Mouse (Mus musculus) left cerebral cortex, adult 11 months (tissue): Measurements from ENCODE around the gene Gpc3.

Experiments used
- DNase-seq: peaks from one replicate; pipeline ENCODE4 v3.0.0; 2022; ENCODE audit warnings: low spot score

Gpc3 gene

GRCm38 (mm10) chrX:52613328-52614030, at the start of gene Gpc3:
Gene Gpc3, minus strand, starts transcription at chrX:52613950.
- no peak for DNase-seq

DNA sequence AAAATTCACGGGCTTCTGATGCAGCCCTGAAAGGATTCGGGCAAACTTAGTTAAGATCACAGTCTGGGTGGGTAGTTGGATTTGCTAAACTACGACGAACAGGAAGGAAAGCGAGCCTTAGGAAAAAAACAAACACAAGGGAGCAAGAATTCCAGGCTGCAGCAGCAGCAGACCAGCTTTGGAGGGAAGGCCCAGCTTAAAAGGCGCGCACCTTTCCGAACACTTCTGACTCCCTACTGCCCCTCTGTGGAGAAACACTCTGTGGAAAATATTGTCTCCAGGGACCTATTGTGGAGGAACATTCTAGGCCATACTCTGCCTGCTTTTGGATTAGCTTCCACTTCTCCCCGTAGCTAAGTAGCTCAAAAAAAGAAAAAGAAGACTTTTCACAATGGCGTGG, 38.2 kb upstream of the Gpc3 start:
- peak; percentile 5 for DNase-seq

DNA sequence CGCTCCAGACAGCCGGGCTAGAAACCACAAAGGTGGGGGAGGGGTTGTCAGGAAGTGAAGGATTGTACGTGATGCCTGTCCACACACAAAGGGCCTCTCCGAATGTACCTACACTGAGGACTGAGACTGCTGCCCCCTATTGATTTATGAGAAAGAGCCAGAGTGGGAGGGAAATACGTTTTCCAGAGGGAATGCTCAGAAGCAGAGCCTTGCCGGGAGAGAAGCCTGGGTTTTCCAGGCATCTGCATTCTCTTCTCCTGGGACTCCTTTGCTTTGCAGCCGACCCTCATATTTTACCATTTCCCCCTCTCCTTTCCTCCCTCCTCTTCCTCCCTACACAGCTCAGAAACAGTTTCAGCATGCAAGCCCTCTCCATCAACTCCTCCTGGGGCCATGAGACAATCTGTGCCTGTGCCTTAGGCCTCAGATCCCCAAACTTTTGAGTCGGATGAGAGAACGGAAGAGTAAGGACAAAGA, 37.8 kb upstream of the Gpc3 start:
- DNase-seq: no peak

- no peak for DNase-seq
Measured at GRCm38 (mm10) chrX:52648910-52649785, 35.4 kb upstream of the Gpc3 start.

DNA sequence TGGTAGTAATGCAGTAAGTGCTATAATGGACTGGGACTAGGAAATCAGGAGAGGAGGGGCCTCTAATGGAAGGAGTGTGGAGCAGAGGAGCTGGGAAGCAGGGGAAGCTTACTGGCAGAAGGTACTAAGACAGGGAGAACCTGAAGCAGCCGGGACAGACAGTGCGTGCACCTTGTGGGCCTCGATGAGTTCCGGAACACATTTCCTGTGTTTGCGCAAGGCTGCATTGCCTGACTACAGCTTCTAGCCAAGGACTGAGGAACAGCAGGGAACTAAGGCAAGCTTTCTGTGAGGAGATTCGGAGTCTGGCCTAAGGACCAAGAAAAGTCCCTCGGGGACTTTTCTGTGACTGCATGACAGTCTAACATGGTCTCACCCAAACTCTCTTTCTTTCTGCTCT, 30.6 kb upstream of the Gpc3 start:
- no peak for DNase-seq

- DNase-seq: no peak
Measured at GRCm38 (mm10) chrX:52643350-52643749, 29.6 kb upstream of the Gpc3 start.

DNA sequence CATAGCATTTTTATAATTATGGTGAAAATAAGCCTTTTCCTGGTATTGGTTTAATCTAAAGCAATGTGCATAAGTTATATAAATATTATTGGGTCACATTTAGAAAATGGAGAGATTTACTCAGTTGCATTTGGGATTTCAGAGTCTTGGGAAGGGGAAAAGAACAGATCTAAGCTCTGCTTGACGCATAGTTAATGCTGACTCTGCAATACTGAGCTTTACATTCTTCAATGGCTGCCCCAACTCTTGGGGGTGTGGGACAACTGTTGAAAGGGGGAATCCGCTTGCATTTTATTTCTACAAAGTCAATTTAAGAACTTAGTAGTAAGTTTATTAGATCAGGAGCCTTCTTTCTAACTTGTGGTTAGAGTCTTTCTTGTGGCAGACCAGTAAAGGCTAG, 28.4 kb upstream of the Gpc3 start:
- no peak for DNase-seq

DNA sequence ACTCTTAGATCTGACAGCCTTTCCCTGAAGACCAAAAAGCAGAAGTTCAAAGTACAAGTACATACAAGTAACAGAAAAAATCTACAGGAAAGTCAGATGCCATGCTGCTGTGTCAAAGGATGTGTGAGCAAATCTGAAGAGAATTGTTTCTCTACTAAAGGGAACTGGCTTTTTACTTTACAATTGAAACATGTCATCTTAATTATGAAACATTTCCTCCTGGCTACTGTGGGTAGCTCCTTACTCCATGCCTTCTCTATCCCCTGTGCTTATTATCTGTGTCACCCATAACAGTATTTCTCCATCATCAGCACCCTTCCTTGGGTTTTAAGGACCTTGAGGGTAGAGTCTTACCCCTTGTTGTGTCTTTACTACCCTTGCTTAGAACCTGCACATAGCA, 23.7 kb upstream of the Gpc3 start:
- DNase-seq: no peak

DNA sequence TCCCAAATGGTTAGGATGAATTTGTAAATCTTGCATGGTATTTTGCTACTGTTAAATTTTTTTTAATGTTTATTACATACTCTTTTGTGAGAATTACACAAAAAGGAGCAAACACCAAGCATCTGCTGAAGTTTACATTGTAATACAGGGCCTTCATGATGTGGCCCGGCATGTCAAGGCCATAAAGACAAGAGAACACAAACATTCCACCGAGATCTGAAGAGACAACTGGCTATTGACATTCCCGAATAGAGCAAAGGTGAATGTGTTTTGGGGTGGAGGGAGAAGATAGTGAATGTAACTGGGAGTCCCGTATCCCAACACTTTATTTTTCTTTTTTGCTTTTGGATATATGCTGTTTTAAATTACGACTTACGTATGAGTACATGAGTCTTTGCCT, 20.2 kb upstream of the Gpc3 start:
- no peak for DNase-seq

GRCm38 (mm10) chrX:52632688-52633324, 19.1 kb upstream of the Gpc3 start:
- no peak for DNase-seq

GRCm38 (mm10) chrX:52626963-52627716, 13.4 kb upstream of the Gpc3 start:
- DNase-seq: no peak

GRCm38 (mm10) chrX:52617813-52618212, 4.1 kb upstream of the Gpc3 start:
- no peak for DNase-seq

DNA sequence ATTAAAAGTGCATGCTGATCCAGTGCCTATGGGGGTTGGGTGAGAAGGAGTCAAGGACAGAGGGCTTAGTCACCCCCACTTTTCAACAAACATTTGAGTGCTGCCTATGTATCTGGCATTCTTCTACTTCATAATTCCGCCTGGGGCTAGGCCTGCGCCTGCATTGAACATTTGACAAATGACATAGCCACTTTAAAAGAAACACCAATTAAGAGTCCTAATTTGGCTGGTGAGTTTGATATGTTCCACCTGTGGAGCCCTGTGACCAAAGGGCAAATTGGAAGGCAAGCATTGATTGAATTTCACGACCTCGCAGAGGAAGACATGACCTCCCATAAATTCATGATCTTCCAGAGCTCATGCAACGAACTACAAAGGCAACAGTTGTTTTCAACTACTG, 2.4 kb upstream of the Gpc3 start:
- DNase-seq: no peak

- DNase-seq: no peak
Measured at GRCm38 (mm10) chrX:52614031-52614381, 256 bp upstream of the Gpc3 start.

GRCm38 (mm10) chrX:52612806-52613205, 944 bp downstream of the Gpc3 start:
- no peak for DNase-seq

GRCm38 (mm10) chrX:52611987-52612670, 1.6 kb downstream of the Gpc3 start:
- DNase-seq: no peak

DNA sequence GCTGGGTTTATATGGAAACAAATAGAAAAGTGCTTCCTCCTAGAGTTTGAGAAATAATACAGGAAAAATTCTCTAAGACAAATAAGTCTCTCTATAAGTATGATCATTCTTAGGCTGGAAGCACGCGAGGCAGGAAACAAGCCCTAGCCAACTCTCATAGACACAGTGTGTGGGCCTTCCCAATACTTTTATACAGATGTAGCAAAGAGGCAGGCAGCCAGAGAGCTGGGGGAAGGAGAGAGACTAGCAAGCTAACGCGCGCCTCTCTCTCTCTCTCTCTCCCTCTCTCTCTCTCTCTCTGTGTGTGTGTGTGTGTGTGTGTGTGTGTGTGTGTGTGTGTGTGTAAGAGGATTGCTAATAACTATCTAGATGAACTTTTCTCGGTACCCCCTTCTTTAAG, 2.2 kb downstream of the Gpc3 start:
- DNase-seq: no peak

DNA sequence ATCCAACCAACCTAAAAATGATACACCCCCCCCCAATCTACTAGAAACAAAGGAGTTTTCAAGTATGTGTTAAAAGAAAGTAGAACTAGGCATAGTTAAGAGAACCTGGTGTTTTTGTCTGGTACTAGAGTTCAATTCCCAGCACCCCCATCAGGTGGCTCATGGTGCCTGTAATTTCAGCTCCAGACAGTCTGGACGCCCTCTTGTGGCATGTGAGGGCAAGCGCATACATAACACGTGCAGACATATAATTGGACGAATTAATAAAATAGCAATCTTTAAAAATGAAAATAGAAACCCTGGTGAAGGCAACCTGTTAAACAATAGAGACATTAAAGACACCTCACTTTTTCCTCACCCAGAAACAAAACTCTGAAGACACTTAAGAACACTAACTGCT, 10.6 kb downstream of the Gpc3 start:
- no peak for DNase-seq

GRCm38 (mm10) chrX:52599246-52599645, 14.5 kb downstream of the Gpc3 start:
- DNase-seq: no peak

DNA sequence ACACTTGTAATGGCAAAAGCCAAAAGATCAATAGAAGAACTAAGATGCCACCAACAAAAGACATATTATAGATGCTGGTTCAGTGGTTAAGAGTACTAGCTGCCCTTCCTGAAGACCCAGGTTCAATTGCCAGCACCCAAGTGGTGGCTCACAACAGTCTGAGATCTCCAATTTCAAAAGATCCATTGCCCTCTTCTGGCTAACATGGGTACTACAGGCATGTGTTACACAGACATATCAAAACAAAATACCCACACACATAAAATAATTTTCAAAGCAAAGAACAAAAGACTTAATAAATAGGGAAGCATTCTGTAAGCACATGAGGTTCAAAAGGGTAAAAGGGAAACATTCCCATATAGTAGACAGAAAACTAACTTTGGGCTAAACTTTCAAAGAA, 26.1 kb downstream of the Gpc3 start:
- DNase-seq: no peak

DNA sequence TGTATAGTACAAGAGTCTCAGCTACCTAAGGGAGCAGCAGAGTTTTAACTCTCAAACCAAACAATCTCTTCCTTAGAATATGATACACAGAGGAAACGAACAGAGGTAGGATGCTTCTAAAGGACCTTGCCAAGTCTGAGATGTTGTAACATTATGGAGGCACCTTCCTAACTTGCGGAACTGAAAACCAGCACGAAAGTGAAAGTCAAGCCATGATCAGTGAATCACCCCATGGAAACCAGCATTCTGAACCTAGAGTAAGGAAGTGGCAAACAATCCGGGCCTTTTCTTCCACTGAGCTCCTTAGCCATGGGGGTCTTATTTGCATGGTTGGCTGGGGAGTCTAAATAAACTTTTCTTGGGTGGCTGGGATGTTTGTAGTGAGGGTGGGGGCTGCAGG, 53.8 kb downstream of the Gpc3 start:
- no peak for DNase-seq

DNA sequence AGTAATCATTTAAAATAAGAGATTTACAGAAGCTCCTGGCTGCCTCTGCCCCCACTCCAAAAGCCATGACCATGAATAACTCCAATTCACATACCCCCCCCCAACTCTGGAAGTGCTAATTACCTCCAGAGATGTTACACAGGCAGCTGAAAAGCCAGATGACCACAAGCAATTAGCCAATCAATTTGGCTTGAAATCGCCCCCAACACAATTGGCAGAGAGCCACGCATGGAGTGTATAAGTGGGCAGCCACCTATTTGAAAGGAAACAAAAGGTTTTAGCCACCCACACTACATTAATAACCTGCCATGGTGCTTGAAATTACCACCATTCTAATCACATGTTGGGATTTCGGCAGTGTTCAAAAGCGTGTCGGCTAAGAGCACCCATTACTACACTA, 55.2 kb downstream of the Gpc3 start:
- DNase-seq: no peak
